In the genomic region with DNA sequence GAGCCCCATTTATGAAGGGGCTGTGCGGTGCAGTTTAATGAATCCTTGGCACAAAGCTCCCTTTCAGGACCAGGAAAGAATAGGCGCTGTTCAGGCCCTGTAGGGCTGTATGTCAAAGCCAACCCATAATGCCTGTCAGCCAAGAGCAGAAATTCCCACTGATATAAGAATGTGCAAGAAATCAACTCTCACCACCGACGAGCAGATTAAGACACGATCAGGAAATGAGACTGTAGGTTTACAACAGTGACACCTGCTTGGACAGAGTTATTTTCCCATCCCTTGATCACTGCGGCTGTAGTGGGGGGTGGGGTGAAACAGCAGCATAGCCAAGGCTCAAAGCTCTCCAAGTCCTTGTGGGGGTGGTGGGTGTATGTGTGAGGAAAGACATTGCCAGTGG, we compare ENCODE assay signal across 9 mouse cellular contexts. TPM values are rescaled to one million over a fixed set of nuclear protein-coding genes. Genes with fewer than 3 reads are reported as not detected.
DNase-seq lines count a peak whose midpoint lies in the region; ATAC-seq lines count a peak whose summit lies in the region.
"Had no signal": no experiment of that assay in that cellular context is flagged by ENCODE, and none has a peak within 500 bp of the region (broad histone marks: within the 10 kb centered on the region; RNA-seq: fewer than 3 reads in every experiment).

No protein-coding gene starts in this region.

- H3K36me3 ChIP-seq in forebrain, embryonic 16.5 days (ENCODE audit: control insufficient read depth, insufficient read depth): no peaks in the 10 kb centered on the region
- H3K36me3 ChIP-seq in limb, embryonic 11.5 days (ENCODE audit: control insufficient read depth, insufficient read depth, low read length): no peaks in the 10 kb centered on the region
- H3K36me3 ChIP-seq in neural tube, embryonic 15.5 days: no peaks in the 10 kb centered on the region

- H3K9ac ChIP-seq in forebrain, embryonic 16.5 days (replicated peaks; ENCODE audit: low read depth, low read length): no peak overlapping the region
- H3K9ac ChIP-seq in limb, embryonic 11.5 days (ENCODE audit: low read length): no peak overlapping the region
- no peak overlapping the region for H3K9ac ChIP-seq in neural tube, embryonic 15.5 days (replicated peaks)

- WGBS in forebrain, embryonic 16.5 days: 3% methylated on average over 6 of the region's 6 CpGs
- 21% methylated on average over 6 of the region's 6 CpGs for WGBS in limb, embryonic 11.5 days
- 6% methylated on average over 6 of the region's 6 CpGs for WGBS in neural tube, embryonic 15.5 days

- H3K27me3 ChIP-seq in forebrain, embryonic 16.5 days (replicated peaks; ENCODE audit: control insufficient read depth, insufficient read depth, low read length): no peaks in the 10 kb centered on the region
- H3K27me3 ChIP-seq in limb, embryonic 11.5 days (ENCODE audit: control insufficient read depth, insufficient read depth, low read length): no peaks in the 10 kb centered on the region
- no peaks in the 10 kb centered on the region for H3K27me3 ChIP-seq in neural tube, embryonic 15.5 days (replicated peaks)
- H3K27me3 ChIP-seq: megakaryocyte, embryonic 14.5 days had no signal

- H3K4me3 ChIP-seq in forebrain, embryonic 16.5 days (replicated peaks; ENCODE audit: low read length): no peak overlapping the region
- no peak overlapping the region for H3K4me3 ChIP-seq in limb, embryonic 11.5 days (ENCODE audit: low read depth, low read length)
- H3K4me3 ChIP-seq in neural tube, embryonic 15.5 days (replicated peaks): no peak overlapping the region
- H3K4me3 ChIP-seq: megakaryocyte, embryonic 14.5 days had no signal

- H3K9me3 ChIP-seq in forebrain, embryonic 16.5 days (ENCODE audit: control insufficient read depth, low read length): no peaks in the 10 kb centered on the region
- H3K9me3 ChIP-seq in limb, embryonic 11.5 days (ENCODE audit: control insufficient read depth, low read length): no peaks in the 10 kb centered on the region
- no peaks in the 10 kb centered on the region for H3K9me3 ChIP-seq in neural tube, embryonic 15.5 days (replicated peaks)

- DNase-seq in layer of hippocampus, postnatal 10 days (ENCODE audit: low spot score in 2 of 2): peak; percentile 32 to 52
- no peak for DNase-seq in layer of hippocampus, adult 11-12 months (ENCODE audit: low spot score)
- peak; percentile 57 for DNase-seq in limb, embryonic 11.5 days (ENCODE audit: low spot score)
- no peak for DNase-seq in adrenal gland, adult 8-10 months
- DNase-seq in cerebellum, postnatal 36 days: no peak
- DNase-seq in heart, adult 8-10 months (ENCODE audit: low spot score): no peak

- peak overlapping the region; percentile 64 for H3K27ac ChIP-seq in forebrain, embryonic 16.5 days (ENCODE audit: low read length)
- peak overlapping the region; percentile 57 for H3K27ac ChIP-seq in limb, embryonic 11.5 days (replicated peaks; ENCODE audit: low read depth, low read length)
- peak overlapping the region; percentile 71 for H3K27ac ChIP-seq in neural tube, embryonic 15.5 days (replicated peaks)

- H3K4me1 ChIP-seq in forebrain, embryonic 16.5 days (replicated peaks; ENCODE audit: control insufficient read depth, insufficient read depth, low read length): peaks cover 6% of the 10 kb centered on the region
- H3K4me1 ChIP-seq in limb, embryonic 11.5 days (ENCODE audit: control insufficient read depth, insufficient read depth, low read length): peaks cover 4% of the 10 kb centered on the region; the same call in 1 of the 2 replicates
- peaks cover 18% of the 10 kb centered on the region for H3K4me1 ChIP-seq in neural tube, embryonic 15.5 days
- H3K4me1 ChIP-seq: megakaryocyte, embryonic 14.5 days had no signal

- no peak overlapping the region for H3K4me2 ChIP-seq in forebrain, embryonic 16.5 days (ENCODE audit: low read length)
- no peak overlapping the region for H3K4me2 ChIP-seq in limb, embryonic 11.5 days (ENCODE audit: low read depth, severe bottlenecking)
- peak overlapping the region; percentile 30; the same call in 1 of the 2 replicates for H3K4me2 ChIP-seq in neural tube, embryonic 15.5 days

- peak; percentile 98 for ATAC-seq in forebrain, embryonic 16.5 days
- peak; percentile 84 for ATAC-seq in limb, embryonic 11.5 days (ENCODE audit: insufficient number of reproducible peaks, low FRiP score, low TSS enrichment, low read depth)
- ATAC-seq in neural tube, embryonic 15.5 days (ENCODE audit: low FRiP score): peak; percentile 92

RNA-seq across cellular contexts. Expression of a gene that starts 17.5 kb away (rescaled TPM):
- 10 to 100 TPM; 21.5 to 24.6 TPM for total RNA-seq in layer of hippocampus, postnatal 10 days (2021)
- 23.6 and 27.0 TPM in 2 replicates for polyA plus RNA-seq in forebrain, embryonic 16.5 days (2015; fragmentation: Nextera tagmentation; extraction: Ambion mirVana)
- polyA plus RNA-seq in limb, embryonic 11.5 days (2014; fragmentation: Nextera tagmentation; extraction: Ambion mirVana): 28.6 and 38.6 TPM in 2 replicates
- 66.5 and 84.8 TPM in 2 replicates for polyA plus RNA-seq in neural tube, embryonic 15.5 days (2015; fragmentation: Nextera tagmentation; extraction: Ambion mirVana)
- total RNA-seq in adrenal gland, adult 8-10 months (2022): 1 to 10 TPM; 2.6 to 9.5 (median 6.3) TPM
- total RNA-seq in heart, adult 8-10 months (2022): 1 to 10 TPM; 3.5 to 4.3 (median 4.1) TPM

Comparison
In these comparisons a context has a peak if more than half of its experiments do, and no peak if none do; other contexts are left out.
1. DNase-seq: peak in layer of hippocampus, postnatal 10 days (2 of 2) and limb, embryonic 11.5 days (single experiment); none in layer of hippocampus, adult 11-12 months (single experiment), adrenal gland, adult 8-10 months (single experiment), cerebellum, postnatal 36 days (0 of 2) and heart, adult 8-10 months (single experiment).
2. Peak in every context shown above with its lines, with median percentiles within 50 percentile points of each other: ATAC-seq and H3K27ac ChIP-seq.